Mouse (Mus musculus) kidney, postnatal 36 days (tissue): Measurements from ENCODE around the gene E130309D02Rik.

Experiments
- DNase-seq, 2 experiments: peaks; one replicate each; pipeline ENCODE4 v3.0.0; 2021 to 2022; ENCODE audit warnings: mixed read lengths in 2 of 2

Gene E130309D02Rik

DNA sequence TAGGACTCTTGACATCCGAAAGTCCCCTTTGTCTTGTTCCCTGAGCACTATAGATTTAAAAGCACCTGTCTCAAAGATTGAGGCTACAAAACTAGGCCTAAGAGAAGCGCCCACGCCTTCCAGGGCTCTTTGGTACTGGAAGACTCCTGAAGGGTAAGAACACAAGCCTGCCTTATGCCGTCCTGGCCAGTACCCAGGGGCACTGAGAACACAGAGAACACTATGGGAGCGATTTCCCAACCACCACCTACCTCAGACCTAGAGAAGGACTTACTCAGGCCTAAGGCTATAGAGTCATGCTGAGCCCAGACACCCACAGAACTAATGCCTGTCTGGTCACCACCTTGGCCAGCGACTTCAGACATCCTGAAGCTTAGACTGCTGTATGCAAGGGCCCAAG lies 48.4 kb downstream of the E130309D02Rik start:
- DNase-seq, result no peak

DNA sequence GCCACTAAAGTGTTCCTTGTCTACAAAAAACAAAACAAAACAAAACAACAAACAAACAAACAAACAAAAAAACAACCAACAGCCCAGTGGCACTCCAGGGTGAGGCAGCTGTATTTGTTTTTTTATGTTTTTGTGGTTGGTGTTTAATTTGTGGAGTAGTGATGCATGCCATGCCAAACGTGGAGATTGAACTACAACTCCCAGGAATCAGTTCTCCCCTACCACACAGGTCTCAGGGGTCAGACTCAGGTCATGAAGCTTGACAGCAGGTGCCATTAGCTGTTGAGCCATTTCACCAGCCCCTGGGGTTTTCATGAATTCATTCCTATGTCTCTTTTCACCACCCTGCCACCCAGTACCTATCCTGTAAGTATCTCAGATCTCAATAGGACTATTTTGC lies 49.8 kb downstream of the E130309D02Rik start:
- no peak for DNase-seq

DNA sequence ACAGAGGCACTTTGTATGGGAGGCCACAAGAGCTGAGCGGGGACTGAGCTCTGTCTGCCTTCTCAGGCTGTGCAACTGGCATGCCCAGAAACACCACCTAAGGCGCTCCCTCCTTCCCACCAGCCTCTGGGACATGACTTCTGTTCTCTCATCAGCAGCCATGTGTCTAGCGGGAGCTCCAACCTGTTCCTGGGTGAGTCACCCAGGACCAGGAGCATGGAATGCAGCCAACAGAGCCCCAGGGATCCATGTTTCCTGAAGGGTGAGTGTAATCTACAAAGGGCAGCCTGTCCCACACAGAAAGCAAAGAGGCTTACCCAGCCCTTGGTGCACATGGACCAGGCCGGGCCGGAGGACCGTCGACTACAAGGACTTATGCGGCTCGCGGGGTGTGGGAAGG lies 50.5 kb downstream of the E130309D02Rik start:
- DNase-seq, result peak in 1 of 2 experiments; percentile 8

DNA sequence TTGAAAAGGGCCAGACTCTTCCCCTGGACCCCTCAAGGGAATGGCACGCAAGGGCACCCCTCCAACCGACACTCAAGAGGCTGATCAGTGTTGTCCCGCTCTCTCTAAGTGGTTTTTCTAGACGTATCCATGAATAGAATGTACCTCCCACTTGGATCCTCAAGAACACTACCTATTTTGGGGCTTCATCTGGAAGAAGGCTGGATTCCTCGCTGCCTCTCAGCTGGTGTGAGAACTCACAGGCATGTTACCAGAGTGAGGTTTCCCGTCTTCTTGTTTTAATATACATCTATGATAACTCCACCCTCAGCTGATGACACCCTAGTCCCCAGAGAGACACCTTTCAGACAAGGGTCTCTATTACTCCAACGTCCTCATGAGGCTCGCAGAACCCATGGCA lies 53.5 kb downstream of the E130309D02Rik start:
- DNase-seq, result no peak

DNA sequence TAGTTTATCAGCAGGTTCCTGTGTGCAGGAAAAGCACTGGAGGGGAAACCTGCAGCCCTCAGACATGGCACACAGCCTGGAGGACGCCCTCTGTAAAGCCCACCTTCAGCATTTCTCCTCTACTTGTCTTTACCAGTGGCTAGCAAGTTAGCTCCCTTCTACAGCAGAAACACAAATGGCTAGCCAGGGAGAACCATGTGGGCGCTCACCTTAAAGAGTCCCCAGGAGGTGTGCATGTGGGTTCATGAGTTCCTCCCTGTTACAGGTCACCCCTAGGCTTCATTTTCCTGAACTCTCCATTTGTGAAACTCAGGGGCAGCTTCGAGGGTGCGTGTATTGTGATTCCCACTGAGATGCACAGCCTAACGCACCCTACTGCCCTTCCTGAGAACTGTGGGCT lies 59.4 kb downstream of the E130309D02Rik start:
- no peak for DNase-seq

DNA sequence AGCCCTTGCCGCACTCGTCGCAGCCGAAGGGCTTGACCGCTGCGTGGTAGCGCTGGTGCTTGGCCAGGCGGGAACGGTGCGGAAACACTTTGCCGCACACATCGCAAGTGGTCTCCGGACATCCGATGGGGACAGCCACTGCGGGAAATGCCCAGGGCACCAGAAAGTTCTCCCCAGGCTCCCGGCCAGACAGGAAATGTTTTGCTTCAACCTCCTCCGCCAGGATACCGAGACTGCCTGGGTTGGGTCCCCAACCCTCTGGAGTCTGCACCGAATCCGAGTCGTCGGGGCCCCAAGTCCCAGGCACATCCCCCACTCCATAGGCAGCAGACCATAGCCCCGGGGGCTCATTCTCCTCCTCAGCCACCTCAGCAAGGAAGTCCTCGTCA lies 60.0 kb downstream of the E130309D02Rik start:
- peak in 1 of 2 experiments; percentile 9 for DNase-seq

DNA sequence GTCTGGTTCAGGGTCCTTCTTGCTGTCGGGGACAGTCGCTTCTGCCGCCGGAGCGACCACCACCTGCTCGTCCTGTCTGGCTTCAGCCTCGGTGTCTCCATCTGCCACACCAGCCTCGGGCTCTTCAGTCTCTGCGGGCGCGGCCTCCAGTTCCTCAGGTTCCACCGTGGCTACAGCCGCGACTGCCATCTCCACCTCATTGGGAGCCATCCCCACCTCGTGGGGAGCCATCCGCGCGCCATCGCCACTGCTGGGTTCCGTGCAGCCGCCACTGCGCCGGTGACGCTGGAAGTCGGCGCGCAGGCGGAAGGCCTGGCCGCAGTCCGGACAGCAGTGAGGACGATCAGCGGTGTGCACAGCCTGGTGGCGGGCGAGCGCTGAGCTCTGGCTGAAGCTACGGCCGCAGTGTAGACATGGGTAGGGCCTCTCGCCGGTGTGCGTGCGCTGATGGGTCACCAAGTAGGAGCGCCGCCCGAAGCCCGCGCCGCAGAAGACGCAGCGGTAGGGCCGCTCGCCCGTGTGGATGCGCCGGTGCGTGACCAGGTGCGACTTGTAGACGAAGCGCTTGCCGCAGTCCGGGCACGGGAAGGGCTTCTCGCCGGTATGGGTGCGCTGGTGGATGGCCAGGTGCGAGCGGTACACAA lies 60.6 kb downstream of the E130309D02Rik start:
- peak in 1 of 2 experiments; percentile 11 for DNase-seq

DNA sequence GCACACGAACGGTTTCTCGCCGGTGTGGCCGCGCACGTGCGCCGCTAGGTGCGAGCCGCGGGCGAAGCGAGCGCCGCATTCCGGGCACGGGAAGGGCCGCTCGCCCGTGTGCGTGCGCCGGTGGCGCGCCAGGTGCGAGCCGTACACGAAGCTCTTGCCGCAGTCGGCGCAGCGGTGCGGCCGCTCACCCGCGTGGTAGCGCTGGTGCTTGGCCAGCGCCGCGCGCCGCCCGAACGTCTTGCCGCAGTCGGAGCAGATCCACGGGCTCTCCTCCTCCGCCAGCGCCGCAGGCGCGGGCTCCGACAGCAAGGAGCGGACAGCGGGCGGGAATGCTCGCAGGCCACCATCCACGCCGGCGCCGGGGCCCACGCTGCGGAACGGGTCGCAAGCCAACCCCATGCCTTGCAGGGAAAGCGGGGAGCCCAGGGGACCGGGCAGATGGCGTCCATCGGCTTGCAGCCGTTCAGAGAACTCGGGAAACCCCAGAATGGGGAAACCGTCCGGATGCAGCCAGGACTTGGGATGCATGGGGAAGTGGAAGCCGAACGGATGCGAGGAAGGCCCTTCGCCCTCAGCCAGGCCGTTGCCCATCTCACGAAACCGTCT lies 61.2 kb downstream of the E130309D02Rik start:
- DNase-seq, result peak in 1 of 2 experiments; percentile 9

DNA sequence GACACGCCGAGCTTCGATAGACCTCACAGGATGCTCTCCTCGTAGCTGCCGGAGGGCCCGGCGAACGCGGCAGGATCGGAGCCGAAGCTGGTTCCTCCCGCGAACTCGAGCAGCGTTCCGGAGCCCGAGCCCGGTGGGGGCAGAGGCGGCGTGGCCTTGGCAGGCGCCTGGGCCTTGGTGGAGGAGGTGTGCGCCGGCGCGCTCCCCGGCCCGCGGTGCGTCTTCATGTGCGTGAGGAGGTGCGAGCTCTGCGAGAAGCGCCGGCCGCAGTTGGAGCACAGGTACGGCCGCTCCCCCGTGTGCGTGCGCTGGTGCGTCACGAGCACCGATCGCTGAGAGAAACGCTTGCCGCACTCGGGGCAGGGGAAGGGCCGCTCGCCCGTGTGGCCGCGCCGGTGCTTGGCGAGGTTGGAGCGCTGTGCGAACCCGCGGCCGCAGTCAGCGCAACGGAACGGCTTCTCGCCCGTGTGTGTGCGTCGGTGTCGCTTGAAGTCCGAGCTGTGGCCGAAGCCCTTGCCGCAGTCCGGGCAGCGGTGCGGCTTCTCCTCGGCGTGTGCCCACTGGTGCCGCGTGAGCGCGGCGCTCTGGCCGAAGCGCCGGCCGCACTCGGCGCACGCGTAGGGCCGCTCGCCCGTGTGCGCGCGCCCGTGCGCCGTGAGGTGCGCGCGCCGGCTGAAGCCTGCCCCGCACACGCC lies 61.8 kb downstream of the E130309D02Rik start:
- peak in 1 of 2 experiments; percentile 24 for DNase-seq

DNA sequence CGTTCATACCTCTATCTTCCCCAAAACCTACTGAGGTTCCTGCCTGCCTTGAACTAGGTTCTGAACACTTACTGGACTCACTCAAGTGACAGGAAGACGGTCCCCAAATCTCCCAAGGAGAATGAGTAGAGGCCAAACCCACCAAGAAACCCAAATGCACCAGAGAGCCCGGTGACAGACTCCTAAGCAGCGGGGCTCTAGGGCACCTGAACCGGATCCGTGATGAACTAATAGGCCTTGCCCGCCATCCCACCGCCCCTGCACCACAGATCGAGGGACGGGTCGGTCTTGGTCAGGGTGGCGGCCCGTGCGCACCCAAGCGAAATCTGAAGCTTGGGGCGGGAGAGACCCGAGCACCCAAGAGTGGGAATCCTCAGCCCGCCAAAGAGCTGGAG lies 62.4 kb downstream of the E130309D02Rik start:
- DNase-seq, result peak in 1 of 2 experiments; percentile 6

DNA sequence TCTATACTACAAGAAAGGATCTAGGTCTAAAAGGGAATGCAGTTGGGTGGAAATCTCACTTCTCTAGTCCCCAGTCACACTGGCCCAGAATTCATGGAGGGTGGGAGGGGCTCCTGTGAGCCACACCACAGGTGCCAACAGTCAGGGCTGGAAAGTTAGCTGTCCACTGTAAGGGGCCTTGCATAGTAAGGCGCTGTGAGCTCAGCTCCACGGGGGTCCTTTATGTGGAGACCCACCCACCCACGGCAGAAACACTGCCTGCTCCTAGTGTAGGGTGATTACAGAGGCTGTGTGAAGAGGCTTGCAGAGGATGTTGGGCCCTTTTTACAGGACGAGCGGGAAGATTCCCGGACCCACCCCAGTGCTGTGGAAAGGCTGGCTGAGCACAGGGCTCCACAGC lies 63.1 kb downstream of the E130309D02Rik start:
- DNase-seq, result no peak
